Mouse (Mus musculus): ENCODE results near the gene Hist1h1d. TPM values are rescaled to one million over a fixed set of nuclear protein-coding genes. Genes with fewer than 3 reads are reported as not detected.

Gene Hist1h1d
- polyA plus RNA-seq, 1 experiment from 2014 or later: 0.15 TPM

- WGBS: under 1% methylated on average over 6 of the region's 6 CpGs
- no peak overlapping the region for H3K9ac ChIP-seq
These were observed 34.8 kb upstream of the Hist1h1d start for GRCm38 (mm10) chr13:23518295-23518603.

DNA sequence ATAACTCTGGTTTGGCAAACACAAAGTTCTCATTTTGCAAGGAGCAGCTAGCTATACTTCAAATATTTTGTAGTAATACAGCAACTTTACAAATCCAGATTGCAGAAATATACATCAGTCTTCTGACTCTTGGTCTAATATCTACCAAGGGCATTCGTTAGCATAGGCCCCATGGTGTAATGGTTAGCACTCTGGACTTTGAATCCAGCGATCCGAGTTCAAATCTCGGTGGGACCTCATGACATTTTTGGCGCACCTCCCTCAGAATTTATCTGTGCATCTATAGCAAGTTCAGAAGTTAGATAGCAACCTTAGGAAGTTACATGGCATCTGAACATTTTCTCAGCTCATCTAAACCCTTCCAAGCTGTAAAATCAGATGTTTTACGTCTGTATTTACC is 34.2 kb upstream of the Hist1h1d start:
- H3K4me2 ChIP-seq: peak overlapping the region; percentile 67
- 0 out of 2 replicates have a peak, but pooled peaks have one; percentile 31 for ATAC-seq (replicated peaks)
- H3K27me3 ChIP-seq (replicated peaks): no peaks in the 10 kb centered on the region
- H3K9ac ChIP-seq: no peak overlapping the region
- peaks cover 11% of the 10 kb centered on the region; the same call in 1 of the 2 replicates for H3K4me1 ChIP-seq
- peak overlapping the region; percentile 42 for H3K4me3 ChIP-seq
- 0% methylated on average over 6 of the region's 6 CpGs for WGBS
- H3K36me3 ChIP-seq (replicated peaks): no peaks in the 10 kb centered on the region
- H3K27ac ChIP-seq: peak overlapping the region; percentile 60
- no peaks in the 10 kb centered on the region for H3K9me3 ChIP-seq

More at GRCm38 (mm10) chr13:23518295-23518603, 34.8 kb upstream of the Hist1h1d start:
- no peak for ATAC-seq (replicated peaks)
- H3K4me1 ChIP-seq: peaks cover 11% of the 10 kb centered on the region; the same call in 1 of the 2 replicates
- H3K4me2 ChIP-seq: peak overlapping the region; percentile 67
- no peak overlapping the region for H3K27ac ChIP-seq
- H3K4me3 ChIP-seq: peak overlapping the region; percentile 42
- H3K36me3 ChIP-seq (replicated peaks): no peaks in the 10 kb centered on the region
- no peaks in the 10 kb centered on the region for H3K27me3 ChIP-seq (replicated peaks)
- H3K9me3 ChIP-seq: no peaks in the 10 kb centered on the region

- WGBS: under 1% methylated on average over 10 of the region's 10 CpGs
- Histone ChIP-seq H3K4me1 (peaks cover 11% of the 10 kb centered on the region; the same call in 1 of the 2 replicates), H3K4me2 (peak overlapping the region; percentile 67), H3K27me3 (replicated peaks) (no peaks in the 10 kb centered on the region), H3K4me3 (peak overlapping the region; percentile 42), H3K27ac (peak overlapping the region; percentile 60; the same call in 1 of the 2 replicates), H3K9ac (no peak overlapping the region), H3K36me3 (replicated peaks) (no peaks in the 10 kb centered on the region), H3K9me3 (no peaks in the 10 kb centered on the region)
- peak; percentile 47; the same call in 1 of the 2 replicates for ATAC-seq (replicated peaks)
These were observed 33.6 kb upstream of the Hist1h1d start for GRCm38 (mm10) chr13:23519416-23519815.

GRCm38 (mm10) chr13:23521703-23522102 is 31.4 kb upstream of the Hist1h1d start:
- Histone ChIP-seq H3K9ac (no peak overlapping the region), H3K9me3 (no peaks in the 10 kb centered on the region), H3K4me3 (0 out of 2 replicates have a peak overlapping the region, but pooled peaks have one; percentile 0), H3K4me1 (peaks cover 7% of the 10 kb centered on the region), H3K27me3 (replicated peaks) (no peaks in the 10 kb centered on the region), H3K36me3 (replicated peaks) (no peaks in the 10 kb centered on the region), H3K4me2 (peak overlapping the region; percentile 28; the same call in 1 of the 2 replicates), H3K27ac (no peak overlapping the region)
- 1% methylated on average over 14 of the region's 14 CpGs for WGBS
- no peak for ATAC-seq (replicated peaks)

GRCm38 (mm10) chr13:23523976-23524375 is 29.1 kb upstream of the Hist1h1d start:
- Histone ChIP-seq H3K4me3 (no peak overlapping the region), H3K4me1 (peaks cover 12% of the 10 kb centered on the region), H3K27me3 (replicated peaks) (no peaks in the 10 kb centered on the region), H3K9me3 (no peaks in the 10 kb centered on the region), H3K4me2 (no peak overlapping the region), H3K9ac (no peak overlapping the region), H3K27ac (no peak overlapping the region), H3K36me3 (replicated peaks) (no peaks in the 10 kb centered on the region)
- ATAC-seq (replicated peaks): no peak
- WGBS: 49% methylated on average over 5 of the region's 5 CpGs

- WGBS: 7% methylated on average over 5 of the region's 5 CpGs
- Histone ChIP-seq H3K9ac (no peak overlapping the region), H3K27ac (no peak overlapping the region), H3K36me3 (replicated peaks) (no peaks in the 10 kb centered on the region), H3K4me2 (0 out of 2 replicates have a peak overlapping the region, but pooled peaks have one; percentile 13), H3K9me3 (no peaks in the 10 kb centered on the region), H3K27me3 (replicated peaks) (no peaks in the 10 kb centered on the region), H3K4me3 (no peak overlapping the region), H3K4me1 (peaks cover 11% of the 10 kb centered on the region)
- peak; percentile 43 for ATAC-seq (replicated peaks)
These were observed 28.4 kb upstream of the Hist1h1d start for GRCm38 (mm10) chr13:23524654-23525053.

GRCm38 (mm10) chr13:23525901-23526300 is 27.2 kb upstream of the Hist1h1d start:
- no peak for ATAC-seq (replicated peaks)
- Histone ChIP-seq H3K4me1 (peaks cover 17% of the 10 kb centered on the region), H3K27ac (no peak overlapping the region), H3K27me3 (replicated peaks) (no peaks in the 10 kb centered on the region), H3K36me3 (replicated peaks) (no peaks in the 10 kb centered on the region), H3K9me3 (no peaks in the 10 kb centered on the region), H3K4me3 (peak overlapping the region; percentile 50), H3K4me2 (peak overlapping the region; percentile 52), H3K9ac (no peak overlapping the region)
- 2% methylated on average over 10 of the region's 10 CpGs for WGBS

DNA sequence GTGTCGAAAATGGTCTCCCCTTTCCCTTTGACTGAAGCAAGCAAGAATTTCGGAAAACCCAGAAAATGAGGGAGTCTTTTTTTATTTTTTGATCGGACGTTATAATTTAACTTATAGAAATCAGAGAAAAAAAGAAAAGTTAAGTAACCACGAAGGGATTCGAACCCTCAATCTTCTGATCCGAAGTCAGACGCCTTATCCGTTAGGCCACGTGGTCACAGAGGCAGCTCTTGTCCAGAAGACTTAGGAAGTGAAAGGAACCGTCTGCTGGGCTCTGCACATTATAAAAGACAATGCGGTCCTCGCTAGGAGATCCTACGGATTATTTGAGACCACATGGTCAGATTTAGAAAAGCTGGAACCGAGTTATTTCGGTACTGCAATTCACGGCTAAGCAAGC is 26.8 kb upstream of the Hist1h1d start:
- H3K4me1 ChIP-seq: peaks cover 17% of the 10 kb centered on the region
- peak overlapping the region; percentile 74 for H3K27ac ChIP-seq
- H3K4me3 ChIP-seq: peak overlapping the region; percentile 50
- H3K27me3 ChIP-seq (replicated peaks): no peaks in the 10 kb centered on the region
- ATAC-seq (replicated peaks): peak; percentile 34; the same call in 1 of the 2 replicates
- peak overlapping the region; percentile 52 for H3K4me2 ChIP-seq
- under 1% methylated on average over 17 of the region's 17 CpGs for WGBS
- H3K9ac ChIP-seq: peak overlapping the region; percentile 38
- no peaks in the 10 kb centered on the region for H3K36me3 ChIP-seq (replicated peaks)
- no peaks in the 10 kb centered on the region for H3K9me3 ChIP-seq

GRCm38 (mm10) chr13:23529005-23529404 is 24.1 kb upstream of the Hist1h1d start:
- no peak for ATAC-seq (replicated peaks)
- Histone ChIP-seq H3K9me3 (no peaks in the 10 kb centered on the region), H3K4me3 (no peak overlapping the region), H3K9ac (no peak overlapping the region), H3K36me3 (replicated peaks) (no peaks in the 10 kb centered on the region), H3K27ac (no peak overlapping the region), H3K4me1 (peaks cover 35% of the 10 kb centered on the region), H3K4me2 (no peak overlapping the region), H3K27me3 (replicated peaks) (no peaks in the 10 kb centered on the region)
- WGBS: 82% methylated on average over 5 of the region's 5 CpGs

GRCm38 (mm10) chr13:23529480-23530165 is 23.4 kb upstream of the Hist1h1d start:
- Histone ChIP-seq H3K9ac (peak overlapping the region; percentile 75; the same call in 1 of the 2 replicates), H3K9me3 (no peaks in the 10 kb centered on the region), H3K27ac (peak overlapping the region; percentile 96), H3K4me1 (peaks cover 41% of the 10 kb centered on the region), H3K4me2 (peak overlapping the region; percentile 85), H3K36me3 (replicated peaks) (no peaks in the 10 kb centered on the region), H3K4me3 (peak overlapping the region; percentile 54), H3K27me3 (replicated peaks) (no peaks in the 10 kb centered on the region)
- 32% methylated on average over 2 of the region's 2 CpGs for WGBS
- ATAC-seq (replicated peaks): no peak

DNA sequence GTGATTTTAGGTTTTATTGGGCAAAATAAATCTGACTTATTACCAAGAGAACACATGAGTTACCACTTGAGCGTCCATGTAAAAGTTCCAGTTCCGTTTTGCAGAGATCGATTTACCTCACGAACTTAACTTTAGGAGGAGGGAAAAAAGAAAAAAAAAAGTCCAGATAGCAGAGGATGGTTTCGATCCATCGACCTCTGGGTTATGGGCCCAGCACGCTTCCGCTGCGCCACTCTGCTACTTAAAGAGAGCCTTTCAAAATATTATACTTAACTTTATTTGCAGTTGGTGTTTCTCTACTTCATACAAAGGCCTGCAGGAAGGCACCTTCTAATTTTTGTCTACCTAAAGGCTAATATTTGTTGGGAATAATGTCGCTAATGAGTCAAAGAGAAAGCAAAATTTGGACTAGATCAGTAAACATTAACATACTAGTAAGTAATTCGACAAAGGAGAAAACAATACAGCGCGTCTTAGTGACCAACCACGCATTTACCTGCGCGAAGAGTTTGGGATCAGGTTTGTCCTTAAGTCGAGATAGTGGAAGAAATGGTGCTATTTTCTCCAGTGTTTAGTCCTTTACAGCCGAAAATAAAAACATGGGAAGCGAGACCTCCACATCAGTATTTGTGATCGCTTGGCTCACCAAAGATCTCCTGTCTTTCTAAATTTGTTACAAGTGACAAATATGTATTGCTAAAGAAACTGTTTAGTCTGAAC is 22.7 kb upstream of the Hist1h1d start:
- Histone ChIP-seq H3K9me3 (no peaks in the 10 kb centered on the region), H3K36me3 (replicated peaks) (no peaks in the 10 kb centered on the region), H3K27me3 (replicated peaks) (no peaks in the 10 kb centered on the region), H3K4me2 (peak overlapping the region; percentile 85), H3K9ac (peak overlapping the region; percentile 75), H3K27ac (peak overlapping the region; percentile 96), H3K4me3 (peak overlapping the region; percentile 54), H3K4me1 (peaks cover 41% of the 10 kb centered on the region)
- under 1% methylated on average over 20 of the region's 20 CpGs for WGBS
- ATAC-seq (replicated peaks): peak; percentile 13; the same call in 1 of the 2 replicates

Data from midbrain, embryonic 15.5 days (tissue).